Mouse (Mus musculus) liver, embryonic 14.5 days (tissue): Measurements from ENCODE around the gene Fxn.

Experiments used
- CTCF ChIP-seq: IDR thresholded peaks from 2 replicates; pipeline ENCODE4 v1.5.1; 2016; ENCODE audit warnings: antibody characterized with exemption, low read depth, control low read depth
- EP300 ChIP-seq: IDR thresholded peaks from 2 replicates; pipeline ENCODE4 v1.6.1; 2016; ENCODE audit warnings: antibody characterized with exemption, low read depth

DNA sequence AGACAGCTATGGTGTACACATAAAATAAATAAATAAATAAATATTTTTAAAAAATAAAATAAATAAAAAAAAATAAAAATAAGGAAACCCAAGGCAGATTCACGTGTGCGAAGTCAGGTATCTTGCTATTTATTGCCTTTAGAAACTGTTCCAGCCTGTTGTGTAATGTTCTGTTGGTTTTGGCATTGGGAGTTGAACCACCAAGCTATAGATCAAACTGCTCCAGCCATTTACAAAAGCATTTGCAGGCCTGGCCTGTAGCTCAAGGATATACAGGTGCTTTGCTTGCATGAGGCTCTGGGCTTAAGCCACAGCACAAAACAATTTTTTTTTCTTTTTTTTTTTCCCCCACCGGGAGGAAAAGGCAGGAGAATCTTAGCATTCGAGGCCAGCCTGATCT, 42.4 kb downstream of the Fxn start:
- TF ChIP-seq CTCF (no peak), EP300 (no peak)
